Mouse (Mus musculus): ENCODE results near the gene Grk2. TPM values are rescaled to one million over a fixed set of nuclear protein-coding genes. Genes with fewer than 3 reads are reported as not detected.

The Grk2 gene
- polyA plus RNA-seq (2015; fragmentation: Nextera tagmentation; extraction: Ambion mirVana) = 11.9 and 14.8 TPM in 2 replicates

GRCm38 (mm10) chr19:4306190-4306577 is at the start of gene Grk2:
Grk2 (minus strand) TSS chr19:4306222.
- H3K4me3 ChIP-seq (ENCODE audit: low read depth, low read length) = peak within 1 kb of the TSS; percentile 92
- peak within 1 kb of the TSS; percentile 99 for H3K9ac ChIP-seq (replicated peaks)
- WGBS (ENCODE audit: insufficient replicate concordance) = 0% methylated on average over 13 of the region's 46 CpGs
- H3K4me2 ChIP-seq (ENCODE audit: low read depth, low read length) = peak within 1 kb of the TSS; percentile 87
- H3K4me1 ChIP-seq (ENCODE audit: insufficient read depth) = peaks cover 34% of the 10 kb centered on the region
- H3K27ac ChIP-seq (ENCODE audit: low read depth) = peak within 1 kb of the TSS; percentile 88
- H3K27me3 ChIP-seq (ENCODE audit: insufficient read depth, low read length) = no peaks in the 10 kb centered on the region
- DNase-seq (peak; percentile 91), ATAC-seq (peak; percentile 83)
- no peak for TF ChIP-seq EP300 (IDR thresholded peaks at IDR 0.05; ENCODE audit: low read depth)
- TF ChIP-seq CTCF (IDR thresholded peaks at IDR 0.05; ENCODE audit: low read depth) = peak; percentile 81
- no peaks in the 10 kb centered on the region for H3K9me3 ChIP-seq (ENCODE audit: low read length)
- no peaks in the 10 kb centered on the region; the same call in 1 of the 2 replicates for H3K36me3 ChIP-seq (replicated peaks; ENCODE audit: insufficient read depth, low read length)

DNA sequence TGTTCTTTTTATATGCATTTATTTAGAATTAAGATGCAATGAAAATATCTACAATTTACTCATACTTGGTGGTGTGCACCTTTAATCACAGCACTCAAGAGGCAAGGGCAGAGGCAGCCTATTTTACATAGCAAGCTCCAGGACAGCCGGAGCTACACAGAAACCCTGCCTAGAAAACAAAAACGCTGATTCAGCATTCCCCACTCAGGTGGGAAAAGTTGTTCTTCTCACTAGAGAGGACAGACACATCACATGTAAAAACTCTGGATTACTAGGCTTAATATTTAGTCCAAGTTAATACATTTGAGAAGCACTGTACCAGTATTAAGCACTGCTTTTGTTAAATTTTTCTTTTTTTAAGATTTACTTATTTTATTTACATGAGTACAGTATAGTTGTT is 43.4 kb upstream of the Grk2 start:
- Histone ChIP-seq H3K9ac (replicated peaks) (no peak overlapping the region), H3K27me3 (ENCODE audit: insufficient read depth, low read length) (no peaks in the 10 kb centered on the region), H3K27ac (ENCODE audit: low read depth) (no peak overlapping the region), H3K9me3 (ENCODE audit: low read length) (no peaks in the 10 kb centered on the region), H3K4me1 (ENCODE audit: insufficient read depth) (no peaks in the 10 kb centered on the region), H3K4me3 (ENCODE audit: low read depth, low read length) (no peak overlapping the region), H3K36me3 (replicated peaks; ENCODE audit: insufficient read depth, low read length) (peaks cover 66% of the 10 kb centered on the region), H3K4me2 (ENCODE audit: low read depth, low read length) (no peak overlapping the region)
- 82% methylated on average over 2 of the region's 2 CpGs for WGBS (ENCODE audit: insufficient replicate concordance)
- TF ChIP-seq CTCF (IDR thresholded peaks at IDR 0.05; ENCODE audit: low read depth) = no peak
- no peak for TF ChIP-seq EP300 (IDR thresholded peaks at IDR 0.05; ENCODE audit: low read depth)
- no peak for ATAC-seq
- DNase-seq = no peak

- Histone ChIP-seq H3K36me3 (replicated peaks; ENCODE audit: insufficient read depth, low read length) (peaks cover 77% of the 10 kb centered on the region), H3K27ac (ENCODE audit: low read depth) (no peak overlapping the region), H3K4me2 (ENCODE audit: low read depth, low read length) (no peak overlapping the region), H3K27me3 (ENCODE audit: insufficient read depth, low read length) (no peaks in the 10 kb centered on the region), H3K9me3 (ENCODE audit: low read length) (no peaks in the 10 kb centered on the region), H3K4me3 (ENCODE audit: low read depth, low read length) (no peak overlapping the region), H3K9ac (replicated peaks) (no peak overlapping the region), H3K4me1 (ENCODE audit: insufficient read depth) (no peaks in the 10 kb centered on the region)
- ATAC-seq (no peak), DNase-seq (no peak)
- 81% methylated on average over 1 of the region's 1 CpGs for WGBS (ENCODE audit: insufficient replicate concordance)
- TF ChIP-seq EP300 (IDR thresholded peaks at IDR 0.05; ENCODE audit: low read depth) (no peak), CTCF (IDR thresholded peaks at IDR 0.05; ENCODE audit: low read depth) (no peak)
Measured at GRCm38 (mm10) chr19:4346479-4346878, 40.5 kb upstream of the Grk2 start.

DNA sequence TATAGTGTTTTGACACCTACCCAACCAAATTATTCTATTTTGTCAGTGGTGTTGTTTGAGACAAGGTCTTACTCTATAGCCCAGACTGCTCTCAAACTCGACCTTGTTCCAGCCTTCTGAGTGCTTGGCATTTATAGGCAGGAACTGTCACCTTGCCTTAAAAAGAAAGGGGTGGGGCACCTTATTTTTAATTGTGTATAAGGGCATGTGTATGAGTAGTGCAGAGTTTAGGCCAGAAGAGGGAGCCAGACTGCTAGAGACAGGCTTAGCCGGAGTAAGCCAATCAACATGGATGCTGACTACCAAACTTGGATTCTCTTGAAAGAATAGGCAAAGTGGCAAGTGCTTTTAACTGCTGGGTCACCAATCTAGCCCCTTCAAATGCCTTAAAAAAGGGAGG is 32.1 kb upstream of the Grk2 start:
- H3K27ac ChIP-seq (ENCODE audit: low read depth) = no peak overlapping the region
- no peak for ATAC-seq

GRCm38 (mm10) chr19:4333791-4334190 is 27.8 kb upstream of the Grk2 start:
- TF ChIP-seq CTCF (IDR thresholded peaks at IDR 0.05; ENCODE audit: low read depth) (peak; percentile 34; the same call in 1 of the 2 replicates), EP300 (IDR thresholded peaks at IDR 0.05; ENCODE audit: low read depth) (no peak)

More for the DNA sequence above, 32.1 kb upstream of the Grk2 start:
- Histone ChIP-seq H3K27me3 (ENCODE audit: insufficient read depth, low read length) (no peaks in the 10 kb centered on the region), H3K9ac (replicated peaks) (no peak overlapping the region), H3K4me1 (ENCODE audit: insufficient read depth) (peaks cover 13% of the 10 kb centered on the region), H3K9me3 (ENCODE audit: low read length) (no peaks in the 10 kb centered on the region), H3K36me3 (replicated peaks; ENCODE audit: insufficient read depth, low read length) (peaks cover 43% of the 10 kb centered on the region), H3K4me2 (ENCODE audit: low read depth, low read length) (no peak overlapping the region), H3K4me3 (ENCODE audit: low read depth, low read length) (no peak overlapping the region)
- DNase-seq = peak; percentile 54
- WGBS (ENCODE audit: insufficient replicate concordance) = 29% methylated on average over 2 of the region's 2 CpGs
- no peak for TF ChIP-seq EP300 (IDR thresholded peaks at IDR 0.05; ENCODE audit: low read depth)
- peak; percentile 84 for TF ChIP-seq CTCF (IDR thresholded peaks at IDR 0.05; ENCODE audit: low read depth)

GRCm38 (mm10) chr19:4333100-4333775 is 27.2 kb upstream of the Grk2 start:
- Histone ChIP-seq H3K4me1 (ENCODE audit: insufficient read depth) (peaks cover 33% of the 10 kb centered on the region), H3K27me3 (ENCODE audit: insufficient read depth, low read length) (no peaks in the 10 kb centered on the region), H3K27ac (ENCODE audit: low read depth) (peak overlapping the region; percentile 86), H3K4me3 (ENCODE audit: low read depth, low read length) (peak overlapping the region; percentile 61), H3K9ac (replicated peaks) (peak overlapping the region; percentile 72), H3K4me2 (ENCODE audit: low read depth, low read length) (peak overlapping the region; percentile 88), H3K36me3 (replicated peaks; ENCODE audit: insufficient read depth, low read length) (peaks cover 29% of the 10 kb centered on the region), H3K9me3 (ENCODE audit: low read length) (no peaks in the 10 kb centered on the region)
- under 1% methylated on average over 13 of the region's 13 CpGs for WGBS (ENCODE audit: insufficient replicate concordance)
- TF ChIP-seq EP300 (IDR thresholded peaks at IDR 0.05; ENCODE audit: low read depth) = no peak
- TF ChIP-seq CTCF (IDR thresholded peaks at IDR 0.05; ENCODE audit: low read depth) = no peak
- ATAC-seq = peak; percentile 47
- DNase-seq = peak; percentile 33

More at GRCm38 (mm10) chr19:4333791-4334190, 27.8 kb upstream of the Grk2 start:
- ATAC-seq (peak; percentile 98), DNase-seq (peak; percentile 90)
- peak overlapping the region; percentile 88 for H3K4me2 ChIP-seq (ENCODE audit: low read depth, low read length)
- H3K9me3 ChIP-seq (ENCODE audit: low read length) = no peaks in the 10 kb centered on the region
- H3K4me3 ChIP-seq (ENCODE audit: low read depth, low read length) = peak overlapping the region; percentile 61
- peaks cover 33% of the 10 kb centered on the region for H3K4me1 ChIP-seq (ENCODE audit: insufficient read depth)
- H3K9ac ChIP-seq (replicated peaks) = peak overlapping the region; percentile 72
- no peaks in the 10 kb centered on the region for H3K27me3 ChIP-seq (ENCODE audit: insufficient read depth, low read length)
- peak overlapping the region; percentile 86 for H3K27ac ChIP-seq (ENCODE audit: low read depth)
- H3K36me3 ChIP-seq (replicated peaks; ENCODE audit: insufficient read depth, low read length) = peaks cover 30% of the 10 kb centered on the region
- WGBS (ENCODE audit: insufficient replicate concordance) = 2% methylated on average over 16 of the region's 16 CpGs

Data from liver, postnatal 0 days (tissue).